Mouse (Mus musculus) ES-E14 (cell line): ENCODE measurements around the gene Acta2.

Experiments used
- MAFK ChIP-seq: IDR thresholded peaks from 2 replicates; pipeline ENCODE4 v1.6.1; 2014; ENCODE audit warnings: mild to moderate bottlenecking, low read depth, low read length, inconsistent platforms; ENCODE audit not compliant: insufficient read depth
- ZC3H11A ChIP-seq: IDR thresholded peaks from 2 replicates; pipeline ENCODE4 v1.6.1; 2012; ENCODE audit warnings: low read depth, mild to moderate bottlenecking, inconsistent platforms, low read length, borderline replicate concordance
- ZNF384 ChIP-seq: IDR thresholded peaks from 2 replicates; pipeline ENCODE4 v1.6.1; 2012; ENCODE audit warnings: low read depth, low read length, inconsistent platforms

DNA sequence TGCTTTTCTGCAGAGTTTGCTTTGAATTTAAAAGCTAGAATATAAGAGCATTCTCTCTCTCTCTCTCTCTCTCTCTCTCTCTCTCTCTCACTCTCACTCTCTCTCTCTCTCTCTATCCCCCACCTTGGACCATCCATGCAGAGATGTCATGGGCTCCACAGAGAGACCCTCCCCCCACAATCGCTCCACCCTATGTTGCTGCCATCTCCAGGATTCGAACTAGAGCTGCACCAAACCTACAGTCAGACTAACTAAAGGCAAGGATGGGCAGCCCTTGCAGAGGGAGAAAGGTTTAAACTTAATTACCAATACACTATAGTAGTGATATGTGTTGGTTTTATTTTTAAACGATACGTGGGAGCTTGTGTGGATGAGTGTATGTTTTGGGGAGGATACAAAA is 4.8 kb downstream of the Acta2 start:
- TF ChIP-seq MAFK (no peak), ZC3H11A (no peak), ZNF384 (no peak)
